Mouse (Mus musculus) embryonic facial prominence, embryonic 12.5 days (tissue): ENCODE results near the gene Mga. TPM values are rescaled to one million over a fixed set of nuclear protein-coding genes. Genes with fewer than 3 reads are reported as not detected.

Source experiments
- ATAC-seq: fragments of 200-750 bp; cut with Nextera tagmentation; 2 replicates; pipeline ENCODE4 v1.8.0; 2017; ENCODE audit not compliant: insufficient number of reproducible peaks, insufficient read depth, low FRiP score, low TSS enrichment
- H3K27ac ChIP-seq: fragments of 300-500 bp; sonication (generic); 2 replicates; pipeline ENCODE4 v1.5.1; 2016; ENCODE audit warnings: mild to moderate bottlenecking
- H3K27me3 ChIP-seq: fragments of 300-500 bp; sonication (generic); 2 replicates; pipeline ENCODE4 v1.6.1; 2016; ENCODE audit warnings: mild to moderate bottlenecking, moderate library complexity
- H3K36me3 ChIP-seq: fragments of 300-500 bp; sonication (generic); 2 replicates; pipeline ENCODE4 v1.6.1; 2016; ENCODE audit warnings: mild to moderate bottlenecking
- H3K4me1 ChIP-seq: fragments of 300-500 bp; sonication (generic); 2 replicates; pipeline ENCODE4 v1.6.1; 2016
- H3K4me2 ChIP-seq: fragments of 300-500 bp; sonication (generic); replicated peaks from 2 replicates; pipeline ENCODE4 v1.6.1; 2016; ENCODE audit warnings: mild to moderate bottlenecking, moderate library complexity
- H3K4me3 ChIP-seq: fragments of 300-500 bp; sonication (generic); 2 replicates; pipeline ENCODE4 v1.5.1; 2016; ENCODE audit warnings: mild to moderate bottlenecking
- H3K9ac ChIP-seq: fragments of 300-500 bp; sonication (generic); 2 replicates; pipeline ENCODE4 v1.6.1; 2016; ENCODE audit warnings: mild to moderate bottlenecking, moderate library complexity
- H3K9me3 ChIP-seq: fragments of 300-500 bp; sonication (generic); 2 replicates; pipeline ENCODE4 v1.6.1; 2016; ENCODE audit warnings: mild to moderate bottlenecking, moderate library complexity
- WGBS: fragments of 180-500 bp; shearing (Covaris S2); methylation state at CpG from one replicate; pipeline ENCODE4 v1.1.7; 2016; 5-methylcytosine and 5-hydroxymethylcytosine counted together
- microRNA-seq: library from miRNA; unstranded; fragments of <30 nt; microRNA quantifications from one replicate; pipeline ENCODE4, GENCODE M21; 2017
- polyA plus RNA-seq: library from polyadenylated mRNA; unstranded; fragments of >200 nt; fragmentation: Nextera tagmentation; extraction: Ambion mirVana; gene quantifications from 2 replicates; pipeline ENCODE4 v1.2.1, GENCODE M21; 2016

Mga gene
- polyA plus RNA-seq, 1 experiment from 2014 or later: 40.5 TPM

DNA sequence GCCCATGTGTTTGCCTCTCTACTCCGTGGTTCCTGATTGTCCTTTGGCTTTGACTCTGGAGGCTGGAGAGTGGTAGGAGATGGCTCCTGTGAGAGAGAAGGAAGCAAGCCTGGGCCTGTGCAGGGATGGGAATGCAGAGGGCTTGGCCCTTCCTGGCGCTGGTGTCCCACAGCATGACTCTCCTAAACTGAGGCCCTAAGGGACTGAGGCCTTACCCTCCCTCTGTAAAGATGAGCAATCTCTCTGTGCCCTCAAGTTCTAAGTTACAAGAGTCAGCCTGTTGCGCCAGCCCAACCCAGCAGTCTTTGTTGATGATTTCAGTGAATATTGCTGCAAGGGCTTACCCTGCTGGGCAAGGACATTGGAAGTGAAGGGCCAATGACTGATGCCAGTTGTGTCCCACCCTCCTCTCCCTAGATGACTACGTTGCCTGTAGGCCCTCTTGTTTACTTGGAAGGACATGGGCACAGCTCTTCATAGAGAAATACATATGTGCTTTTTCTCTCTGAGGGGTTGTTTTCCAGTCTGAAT is 110.7 kb downstream of the Mga start:
- H3K36me3 ChIP-seq: 0 out of 2 replicates have a peak, but pooled peaks cover 4% of the 10 kb centered on the region
- H3K9ac ChIP-seq: no peak overlapping the region
- H3K4me2 ChIP-seq: no peak overlapping the region
- no peak for ATAC-seq
- H3K4me3 ChIP-seq: no peak overlapping the region
- no peaks in the 10 kb centered on the region for H3K27me3 ChIP-seq
- H3K9me3 ChIP-seq: no peaks in the 10 kb centered on the region
- H3K27ac ChIP-seq: no peak overlapping the region
- 73% methylated on average over 4 of the region's 4 CpGs for WGBS
- no peaks in the 10 kb centered on the region for H3K4me1 ChIP-seq

DNA sequence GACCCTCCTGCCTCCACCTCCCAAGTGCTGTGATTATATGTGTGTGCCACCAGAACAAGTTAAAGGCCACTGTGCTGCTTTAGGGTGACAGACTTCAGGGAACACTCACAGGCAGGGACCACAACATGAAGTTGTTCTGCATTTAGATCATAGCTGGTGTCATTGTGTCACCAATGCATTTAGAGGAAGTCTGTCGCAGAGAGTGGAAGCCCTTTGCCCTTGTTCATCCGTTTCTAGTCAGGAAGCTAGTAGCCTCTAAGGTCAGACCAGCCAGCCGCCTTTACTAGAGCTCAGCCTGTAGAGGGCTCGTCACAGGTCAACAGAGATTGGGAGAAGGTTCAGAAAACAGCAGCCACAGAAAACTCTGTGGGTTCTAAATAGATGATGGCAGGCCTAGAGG is 111.6 kb downstream of the Mga start:
- 41% methylated on average over 4 of the region's 4 CpGs for WGBS

DNA sequence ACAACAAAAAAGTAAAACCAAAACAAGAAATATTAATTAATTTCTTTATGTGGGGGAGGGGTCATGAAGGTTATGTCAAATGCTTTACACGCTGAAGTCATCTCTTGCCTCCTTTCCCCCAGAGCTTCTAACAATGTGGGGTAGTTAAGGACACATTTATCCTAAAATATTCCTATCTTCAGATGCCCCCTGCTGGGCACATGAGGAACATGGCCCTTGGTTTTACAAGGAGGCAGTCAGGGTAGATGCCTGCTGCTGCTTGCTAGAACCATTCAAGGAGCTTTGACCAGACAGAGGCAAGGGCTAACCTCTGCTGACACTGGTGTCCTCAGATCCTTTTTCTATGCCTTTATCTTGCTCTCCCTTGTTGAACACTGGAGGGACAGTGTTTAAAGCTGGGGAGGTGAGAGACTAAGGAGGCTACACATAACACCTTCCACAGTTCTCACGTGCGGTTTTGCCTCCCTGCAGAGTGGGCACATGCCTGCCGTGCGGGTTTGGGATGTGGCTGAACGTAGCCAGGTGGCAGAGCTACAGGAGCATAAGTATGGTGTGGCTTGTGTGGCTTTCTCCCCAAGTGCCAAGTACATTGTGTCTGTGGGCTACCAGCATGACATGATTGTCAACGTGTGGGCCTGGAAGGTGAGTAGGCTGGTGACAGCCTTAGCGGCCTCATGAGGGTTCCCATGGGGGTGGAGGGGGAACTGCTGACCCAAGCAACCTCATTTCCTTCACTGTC is 114.6 kb downstream of the Mga start:
- H3K9ac ChIP-seq: no peak overlapping the region
- H3K27ac ChIP-seq: no peak overlapping the region
- H3K9me3 ChIP-seq: no peaks in the 10 kb centered on the region
- H3K36me3 ChIP-seq: peaks cover 24% of the 10 kb centered on the region
- 79% methylated on average over 8 of the region's 8 CpGs for WGBS
- H3K4me3 ChIP-seq: no peak overlapping the region
- H3K4me1 ChIP-seq: no peaks in the 10 kb centered on the region
- no peaks in the 10 kb centered on the region for H3K27me3 ChIP-seq
- H3K4me2 ChIP-seq: no peak overlapping the region
- no peak for ATAC-seq

More for the DNA sequence above, 111.6 kb downstream of the Mga start:
- Histone ChIP-seq H3K9ac (no peak overlapping the region), H3K9me3 (no peaks in the 10 kb centered on the region), H3K4me3 (no peak overlapping the region), H3K36me3 (peaks cover 7% of the 10 kb centered on the region; the same call in 1 of the 2 replicates), H3K27me3 (no peaks in the 10 kb centered on the region), H3K4me1 (no peaks in the 10 kb centered on the region), H3K27ac (no peak overlapping the region), H3K4me2 (no peak overlapping the region)
- no peak for ATAC-seq

DNA sequence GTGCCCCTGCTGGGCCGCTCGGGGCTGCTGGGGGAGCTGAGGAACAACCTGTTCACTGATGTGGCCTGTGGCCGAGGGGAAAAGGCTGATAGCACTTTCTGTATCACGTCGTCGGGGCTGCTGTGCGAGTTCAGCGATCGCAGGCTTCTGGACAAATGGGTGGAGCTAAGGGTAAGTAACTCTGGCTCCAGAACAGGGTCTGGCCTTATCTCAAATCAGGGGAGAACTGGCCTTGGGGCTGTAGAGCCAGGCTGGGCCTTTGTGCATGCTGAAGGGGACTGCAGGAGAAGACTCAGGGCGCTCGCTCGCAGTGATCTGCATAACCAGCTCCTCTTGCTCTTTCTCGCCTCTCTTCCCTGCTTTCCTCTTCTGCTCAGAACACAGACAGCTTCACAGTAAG is 115.9 kb downstream of the Mga start:
- H3K9ac ChIP-seq: no peak overlapping the region
- no peaks in the 10 kb centered on the region for H3K9me3 ChIP-seq
- H3K4me2 ChIP-seq: no peak overlapping the region
- 86% methylated on average over 13 of the region's 13 CpGs for WGBS
- H3K27ac ChIP-seq: no peak overlapping the region
- no peak for ATAC-seq
- H3K27me3 ChIP-seq: no peaks in the 10 kb centered on the region
- H3K36me3 ChIP-seq: peaks cover 33% of the 10 kb centered on the region
- H3K4me3 ChIP-seq: no peak overlapping the region
- no peaks in the 10 kb centered on the region for H3K4me1 ChIP-seq

DNA sequence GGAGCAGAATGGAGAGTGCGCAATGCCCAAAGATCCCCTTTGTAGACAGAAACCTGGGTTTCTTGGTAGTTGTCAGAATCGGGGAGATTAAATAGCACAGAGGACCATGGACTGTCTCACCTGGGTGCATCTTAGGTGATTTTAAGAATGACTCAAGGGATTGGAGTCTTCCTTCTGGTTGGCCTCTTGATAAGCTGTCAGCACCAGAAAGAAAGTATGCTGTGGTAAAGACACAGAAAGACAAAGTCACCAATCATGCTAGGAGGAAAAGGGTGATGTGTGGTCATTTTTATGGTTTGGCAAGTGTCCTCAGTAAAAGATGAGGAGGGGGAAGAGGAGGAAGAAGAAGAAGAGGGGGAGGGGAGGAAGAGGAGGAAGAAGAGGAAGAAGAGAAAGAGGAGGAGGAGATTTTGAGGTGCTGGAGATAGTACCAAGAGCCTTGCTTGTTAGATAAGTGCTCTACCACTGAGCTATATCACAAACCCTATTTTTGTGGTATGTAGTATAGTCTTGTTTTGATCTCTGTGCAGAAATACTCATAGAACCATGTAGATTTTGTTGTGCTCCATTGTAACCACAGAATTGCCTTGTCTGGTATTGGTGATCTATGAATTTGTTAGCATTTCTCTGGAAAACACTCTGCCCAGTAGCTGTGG is 116.9 kb downstream of the Mga start:
- H3K4me2 ChIP-seq: no peak overlapping the region
- no peaks in the 10 kb centered on the region for H3K9me3 ChIP-seq
- no peak for ATAC-seq
- H3K4me3 ChIP-seq: no peak overlapping the region
- no peaks in the 10 kb centered on the region for H3K4me1 ChIP-seq
- peaks cover 39% of the 10 kb centered on the region for H3K36me3 ChIP-seq
- no peak overlapping the region for H3K9ac ChIP-seq
- H3K27ac ChIP-seq: no peak overlapping the region
- WGBS: 87% methylated on average over 2 of the region's 2 CpGs
- no peaks in the 10 kb centered on the region for H3K27me3 ChIP-seq

DNA sequence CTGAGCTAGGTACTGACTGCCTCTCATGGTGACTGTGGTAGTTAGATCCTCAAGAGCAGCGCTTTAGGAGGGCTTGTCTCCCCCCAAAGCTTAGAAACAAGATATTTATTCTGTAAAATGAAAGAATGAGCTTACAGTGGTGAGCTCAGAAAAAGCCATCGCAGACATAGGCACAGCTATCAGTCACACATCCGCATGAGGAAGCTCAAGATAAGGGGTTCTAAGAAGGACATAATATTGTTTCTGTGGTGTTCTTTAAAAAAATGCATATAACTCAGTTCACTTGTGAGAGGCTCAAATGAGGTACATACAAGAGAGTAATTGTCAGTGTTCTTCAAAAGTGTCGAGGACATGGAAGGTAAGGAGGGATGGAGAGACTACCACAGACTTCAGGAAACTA is 118.9 kb downstream of the Mga start:
- WGBS: 93% methylated on average over 4 of the region's 4 CpGs
- Histone ChIP-seq H3K4me3 (no peak overlapping the region), H3K9me3 (no peaks in the 10 kb centered on the region), H3K36me3 (peaks cover 59% of the 10 kb centered on the region), H3K27ac (no peak overlapping the region), H3K9ac (no peak overlapping the region), H3K4me2 (no peak overlapping the region), H3K27me3 (no peaks in the 10 kb centered on the region), H3K4me1 (no peaks in the 10 kb centered on the region)
- ATAC-seq: no peak

DNA sequence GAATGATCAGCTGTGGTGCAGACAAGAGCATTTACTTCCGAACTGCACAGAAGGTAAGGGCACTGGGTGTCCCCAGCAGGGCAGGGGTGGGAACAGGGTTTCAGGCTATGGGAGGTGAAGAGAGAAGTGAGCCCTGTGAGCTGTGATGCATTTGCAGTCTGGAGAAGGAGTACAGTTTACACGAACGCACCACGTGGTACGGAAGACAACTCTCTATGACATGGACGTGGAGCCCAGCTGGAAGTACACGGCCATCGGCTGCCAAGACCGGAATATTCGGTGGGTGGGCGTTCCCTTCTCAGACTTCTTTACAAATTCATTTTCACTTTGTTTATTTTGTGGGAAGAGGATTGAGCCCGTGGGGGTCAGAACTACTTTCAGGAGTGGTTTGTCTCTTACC is 120.6 kb downstream of the Mga start:
- Histone ChIP-seq H3K9me3 (no peaks in the 10 kb centered on the region), H3K4me2 (no peak overlapping the region), H3K36me3 (peaks cover 76% of the 10 kb centered on the region), H3K27ac (no peak overlapping the region), H3K4me3 (no peak overlapping the region), H3K9ac (no peak overlapping the region), H3K27me3 (no peaks in the 10 kb centered on the region), H3K4me1 (no peaks in the 10 kb centered on the region)
- 89% methylated on average over 12 of the region's 12 CpGs for WGBS
- no peak for ATAC-seq

Small RNA genes within 50 kb of the gene (microRNA-seq; reads per million reads assigned to microRNA genes)
- gene Mir7665: not detected

Other genes with a start within 250 kb of the Mga start
- gene Ndufaf1, start 234.4 kb upstream of the Mga start, polyA plus RNA-seq: 46.6 and 50.7 TPM in 2 replicates
- 71.0 and 74.1 TPM in 2 replicates for gene Rtf1, start 222.2 kb upstream of the Mga start, polyA plus RNA-seq
- 1.1 and 1.2 TPM in 2 replicates for gene Itpka, start 154.9 kb upstream of the Mga start, polyA plus RNA-seq
- gene Ltk, start 136.8 kb upstream of the Mga start, polyA plus RNA-seq: not detected in 2 replicates
- 34.7 and 35.6 TPM in 2 replicates for gene Rpap1, start 109.7 kb upstream of the Mga start, polyA plus RNA-seq
- gene Tyro3, start 99.5 kb upstream of the Mga start, polyA plus RNA-seq: 29.9 and 30.9 TPM in 2 replicates
- 3.9 and 4.0 TPM in 2 replicates for gene Mapkbp1, start 75.5 kb downstream of the Mga start, polyA plus RNA-seq
- 19.0 and 24.1 TPM in 2 replicates for gene Jmjd7, start 130.3 kb downstream of the Mga start, polyA plus RNA-seq
- 6.1 and 6.4 TPM in 2 replicates for gene Gm28042, start 130.3 kb downstream of the Mga start, polyA plus RNA-seq
- gene Pla2g4b, start 136.2 kb downstream of the Mga start, polyA plus RNA-seq: 2.4 and 3.7 TPM in 2 replicates